Mouse (Mus musculus): Measurements from ENCODE around the gene Srcin1. TPM values are rescaled to one million over a fixed set of nuclear protein-coding genes. Genes with fewer than 3 reads are reported as not detected.
A peak's percentile ranks its signal among the peaks of the same experiment; 100 is the strongest.

Gene Srcin1
- total RNA-seq, 2 experiments from 2014 or later: 0.20 to 0.47 TPM

- intact Hi-C loops (cut with DNase I): no loop called here
- DNase-seq (ENCODE audit: low spot score): no peak
These were observed 63.5 kb downstream of the Srcin1 start for GRCm38 (mm10) chr11:97512511-97512910.

- DNase-seq (ENCODE audit: low spot score): peak; percentile 30
- intact Hi-C loops (cut with DNase I): no loop called here
These were observed 64.2 kb downstream of the Srcin1 start for GRCm38 (mm10) chr11:97511661-97512369.

- intact Hi-C loops (cut with DNase I): no loop called here
- peak; percentile 40 for DNase-seq (ENCODE audit: low spot score)
These were observed 64.9 kb downstream of the Srcin1 start for GRCm38 (mm10) chr11:97510966-97511660.

- intact Hi-C loops (cut with DNase I): no loop called here
- DNase-seq (ENCODE audit: low spot score): no peak
These were observed 66.1 kb downstream of the Srcin1 start for GRCm38 (mm10) chr11:97509715-97510485.

GRCm38 (mm10) chr11:97509058-97509457 is 66.9 kb downstream of the Srcin1 start:
- no peak for DNase-seq (ENCODE audit: low spot score)
- intact Hi-C loops (cut with DNase I): no loop called here

GRCm38 (mm10) chr11:97508198-97508597 is 67.8 kb downstream of the Srcin1 start:
- no peak for DNase-seq (ENCODE audit: low spot score)
- intact Hi-C loops (cut with DNase I): no loop called here

GRCm38 (mm10) chr11:97506331-97506730 is 69.7 kb downstream of the Srcin1 start:
- DNase-seq (ENCODE audit: low spot score): no peak
- intact Hi-C loops (cut with DNase I): no loop called here

GRCm38 (mm10) chr11:97505784-97506183 is 70.2 kb downstream of the Srcin1 start:
- intact Hi-C loops (cut with DNase I): no loop called here
- no peak for DNase-seq (ENCODE audit: low spot score)

- intact Hi-C loops (cut with DNase I): no loop called here
- DNase-seq (ENCODE audit: low spot score): no peak
These were observed 73.1 kb downstream of the Srcin1 start for GRCm38 (mm10) chr11:97502846-97503245.

- intact Hi-C loops (cut with DNase I): no loop called here
- no peak for DNase-seq (ENCODE audit: low spot score)
These were observed 73.6 kb downstream of the Srcin1 start for GRCm38 (mm10) chr11:97502383-97502782.

- no peak for DNase-seq (ENCODE audit: low spot score)
- intact Hi-C loops (cut with DNase I): no loop called here
These were observed 75.1 kb downstream of the Srcin1 start for GRCm38 (mm10) chr11:97500720-97501448.

- no peak for DNase-seq (ENCODE audit: low spot score)
- intact Hi-C loops (cut with DNase I): no loop called here
These were observed 75.9 kb downstream of the Srcin1 start, which contains the start of gene 4933428G20Rik for GRCm38 (mm10) chr11:97499865-97500719. 4933428G20Rik (minus strand) TSS chr11:97500340.

GRCm38 (mm10) chr11:97497543-97497942 is 78.4 kb downstream of the Srcin1 start:
- intact Hi-C loops (cut with DNase I): no loop called here
- no peak for DNase-seq (ENCODE audit: low spot score)

GRCm38 (mm10) chr11:97492836-97493235 is 83.2 kb downstream of the Srcin1 start:
- intact Hi-C loops (cut with DNase I): no loop called here
- DNase-seq (ENCODE audit: low spot score): no peak

GRCm38 (mm10) chr11:97491640-97492039 is 84.3 kb downstream of the Srcin1 start:
- DNase-seq (ENCODE audit: low spot score): no peak
- intact Hi-C loops (cut with DNase I): no loop called here

GRCm38 (mm10) chr11:97489589-97490324 is 86.2 kb downstream of the Srcin1 start:
- DNase-seq (ENCODE audit: low spot score): no peak
- intact Hi-C loops (cut with DNase I): loop anchor here (1.0 kb wide), 1 partner anchor 133 kb away; no protein-coding TSS in a partner anchor

GRCm38 (mm10) chr11:97487656-97488055 is 88.3 kb downstream of the Srcin1 start:
- DNase-seq (ENCODE audit: low spot score): no peak
- intact Hi-C loops (cut with DNase I): no loop called here

GRCm38 (mm10) chr11:97485661-97486060 is 90.3 kb downstream of the Srcin1 start:
- intact Hi-C loops (cut with DNase I): no loop called here
- DNase-seq (ENCODE audit: low spot score): no peak

Data from heart, postnatal 25 days (tissue).